Mouse (Mus musculus) left cerebral cortex, adult 6 months (tissue): Measurements from ENCODE around the gene Gm3259. TPM values are rescaled to one million over a fixed set of nuclear protein-coding genes. Genes with fewer than 3 reads are reported as not detected.

Source experiments
- long read RNA-seq, 2 experiments: library from polyadenylated mRNA; unstranded; transcript quantifications; one replicate each; pipeline ENCODE4 v2.0.0; 2019 to 2020
- polyA plus RNA-seq: library from polyadenylated mRNA; unstranded; fragments of <200 nt; fragmentation: Nextera tagmentation; gene quantifications from 2 replicates; pipeline ENCODE4 v1.2.3, GENCODE M21; 2021

The Gm3259 gene
- polyA plus RNA-seq: not detected in 2 replicates
- long read RNA-seq, experiment 1: 0 reads
- long read RNA-seq, experiment 2: 0 reads

DNA sequence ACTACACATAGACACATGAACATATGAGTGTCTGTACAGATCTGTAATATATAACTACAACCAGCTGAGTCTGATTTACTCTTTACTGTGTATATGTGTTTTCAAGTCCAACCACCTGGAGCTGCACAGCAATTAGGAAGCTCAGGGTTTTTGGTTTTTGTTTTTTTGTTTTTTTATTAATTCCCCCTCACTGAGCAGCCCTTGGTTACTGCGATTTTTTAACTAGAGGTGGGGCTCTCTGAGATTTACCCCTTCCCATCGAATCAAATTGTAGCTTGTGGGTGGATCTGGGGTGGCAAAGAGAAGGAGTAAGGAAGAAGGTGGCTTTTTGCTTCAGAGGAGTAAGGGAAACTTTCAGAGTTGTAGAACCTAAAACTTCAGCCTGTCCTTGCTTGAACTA is at the start of gene Gm3259:
Gene Gm3259 (plus strand): TSS at position 301 of the 400 bp plus-strand sequence.

DNA sequence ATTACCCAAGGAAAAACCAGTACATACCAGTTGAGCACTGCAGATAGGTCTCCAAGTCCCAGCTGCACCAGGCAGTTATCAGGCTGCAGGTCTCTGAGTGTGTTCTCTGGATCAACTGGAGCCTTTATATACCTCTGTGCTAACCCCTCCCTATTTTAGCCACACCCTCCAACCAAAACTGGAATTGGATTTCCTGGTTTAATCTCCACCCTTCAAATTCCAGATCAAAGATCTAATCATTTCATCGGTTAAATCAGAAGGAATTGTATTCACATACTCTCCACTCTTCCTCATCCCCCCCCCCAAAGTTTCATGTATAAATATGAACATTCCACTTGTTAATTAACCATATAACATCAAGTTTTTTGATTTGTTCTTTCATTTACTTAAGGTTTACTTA is 33.0 kb upstream of the Gm3259 start, which contains the start of gene Gm10424:
Gene Gm10424 (minus strand): TSS at position 101 of the 400 bp plus-strand sequence.

Other genes starting within 250 kb of the Gm3259 start
- gene Gm7942, start 199.0 kb upstream of the Gm3259 start, polyA plus RNA-seq: not detected in 2 replicates
- gene Gm16513, start 123.3 kb upstream of the Gm3259 start, polyA plus RNA-seq: not detected in 2 replicates
- gene Gm10424, start 33.1 kb upstream of the Gm3259 start, polyA plus RNA-seq: not detected in 2 replicates
- not detected in 2 replicates for gene D5Ertd577e, start 150.9 kb downstream of the Gm3259 start, polyA plus RNA-seq
- gene Gm3286, start 204.8 kb downstream of the Gm3259 start, polyA plus RNA-seq: not detected in 2 replicates